Mouse (Mus musculus): Measurements from ENCODE around the gene Olfr1245. TPM values are rescaled to one million over a fixed set of nuclear protein-coding genes. Genes with fewer than 3 reads are reported as not detected.
"Not testable (repeated sequence)": the region's sequence is repeated elsewhere in the genome, so short reads cannot be mapped to it uniquely, and the experiment has no call there.

The Olfr1245 gene
- polyA plus RNA-seq (2014; fragmentation: Nextera tagmentation; extraction: Ambion mirVana), result not detected in 2 replicates

GRCm38 (mm10) chr2:89578347-89578746 is at the start of gene Olfr1245:
Olfr1245 (minus strand) TSS chr2:89578447.
- H3K9me3 ChIP-seq (ENCODE audit: control insufficient read depth, low read length), result no peaks in the 10 kb centered on the region
- no peak within 1 kb of the TSS for H3K27ac ChIP-seq (ENCODE audit: low read depth, low read length)
- H3K4me1 ChIP-seq (ENCODE audit: control insufficient read depth, insufficient read depth, low read length), result no peaks in the 10 kb centered on the region
- no peaks in the 10 kb centered on the region for H3K36me3 ChIP-seq (ENCODE audit: control insufficient read depth, insufficient read depth, low read length)
- H3K4me3 ChIP-seq (ENCODE audit: low read depth, low read length), result no peak within 1 kb of the TSS
- no peak for ATAC-seq (ENCODE audit: low read depth)
- no peaks in the 10 kb centered on the region for H3K27me3 ChIP-seq (ENCODE audit: control insufficient read depth, insufficient read depth, low read length)
- WGBS, result 90% methylated on average over 1 of the region's 1 CpGs
- no peak within 1 kb of the TSS for H3K4me2 ChIP-seq (ENCODE audit: low read depth, low read length)
- no peak within 1 kb of the TSS for H3K9ac ChIP-seq (replicated peaks; ENCODE audit: low read depth, low read length)

DNA sequence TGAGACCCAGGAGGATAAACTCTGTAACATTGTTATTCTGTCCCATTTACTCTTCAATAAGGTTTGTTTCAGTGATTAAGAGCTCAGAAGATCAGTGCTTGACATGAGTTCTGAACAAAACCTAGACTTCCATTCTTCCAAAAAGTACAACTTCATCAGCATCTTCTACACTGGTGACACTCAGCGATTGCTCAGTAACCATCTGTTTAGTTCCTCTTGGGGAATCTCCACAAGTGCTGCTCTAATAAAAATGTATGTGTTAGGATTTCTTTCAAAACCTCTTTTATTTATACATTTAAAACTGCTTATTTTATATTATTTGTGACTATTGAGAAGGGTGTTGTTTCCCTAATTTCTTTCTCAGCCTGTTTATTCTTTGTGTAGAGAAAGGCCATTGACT is 39.9 kb upstream of the Olfr1245 start, which contains the start of gene Olfr1248:
Olfr1248 (minus strand) TSS at position 101 of the 400 bp plus-strand sequence.
- H3K9me3 ChIP-seq (ENCODE audit: control insufficient read depth, low read length); ATAC-seq (ENCODE audit: low read depth); H3K9ac ChIP-seq (replicated peaks; ENCODE audit: low read depth, low read length); H3K36me3 ChIP-seq (ENCODE audit: control insufficient read depth, insufficient read depth, low read length); H3K27me3 ChIP-seq (ENCODE audit: control insufficient read depth, insufficient read depth, low read length); H3K4me2 ChIP-seq (ENCODE audit: low read depth, low read length); H3K4me3 ChIP-seq (ENCODE audit: low read depth, low read length); H3K27ac ChIP-seq (ENCODE audit: low read depth, low read length); H3K4me1 ChIP-seq (ENCODE audit: control insufficient read depth, insufficient read depth, low read length): not testable (repeated sequence)
- WGBS, result 96% methylated on average over 1 of the region's 1 CpGs

- no peak within 1 kb of the TSS for H3K4me3 ChIP-seq (ENCODE audit: low read depth, low read length)
- WGBS, result 94% methylated on average over 2 of the region's 2 CpGs
- no peaks in the 10 kb centered on the region for H3K9me3 ChIP-seq (ENCODE audit: control insufficient read depth, low read length)
- ATAC-seq (ENCODE audit: low read depth), result no peak
- no peak within 1 kb of the TSS for H3K27ac ChIP-seq (ENCODE audit: low read depth, low read length)
- no peaks in the 10 kb centered on the region for H3K4me1 ChIP-seq (ENCODE audit: control insufficient read depth, insufficient read depth, low read length)
- H3K9ac ChIP-seq (replicated peaks; ENCODE audit: low read depth, low read length), result no peak within 1 kb of the TSS
- no peaks in the 10 kb centered on the region for H3K27me3 ChIP-seq (ENCODE audit: control insufficient read depth, insufficient read depth, low read length)
- H3K4me2 ChIP-seq (ENCODE audit: low read depth, low read length), result no peak within 1 kb of the TSS
- H3K36me3 ChIP-seq (ENCODE audit: control insufficient read depth, insufficient read depth, low read length), result no peaks in the 10 kb centered on the region
Observed at GRCm38 (mm10) chr2:89614030-89614429, 35.8 kb upstream of the Olfr1245 start, which contains the start of gene Olfr1247. Olfr1247 (minus strand) TSS chr2:89614130.

DNA sequence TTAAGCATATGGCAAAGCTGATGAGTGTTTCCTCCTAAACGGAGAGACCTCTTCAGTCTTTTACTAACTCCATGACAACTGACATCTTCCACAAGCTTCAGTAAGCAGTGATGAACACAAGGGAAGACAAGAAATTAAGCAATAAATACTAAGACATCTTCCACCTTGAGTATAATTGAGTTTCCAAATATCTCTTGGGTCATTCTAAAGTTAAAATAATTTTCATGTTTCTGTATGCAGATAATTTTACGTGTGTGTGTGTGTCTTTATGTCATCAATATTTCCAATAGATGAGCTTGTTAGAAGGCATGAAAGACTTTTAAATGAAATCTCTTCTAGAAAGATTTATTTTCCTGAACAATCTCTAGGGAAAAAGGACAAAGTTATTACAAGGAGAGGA is 14.8 kb upstream of the Olfr1245 start, which contains the start of gene Olfr1246:
Olfr1246 (minus strand) TSS at position 101 of the 400 bp plus-strand sequence.
- Histone ChIP-seq H3K36me3 (ENCODE audit: control insufficient read depth, insufficient read depth, low read length) (no peaks in the 10 kb centered on the region), H3K4me2 (ENCODE audit: low read depth, low read length) (no peak within 1 kb of the TSS), H3K9me3 (ENCODE audit: control insufficient read depth, low read length) (no peaks in the 10 kb centered on the region), H3K27ac (ENCODE audit: low read depth, low read length) (no peak within 1 kb of the TSS), H3K4me1 (ENCODE audit: control insufficient read depth, insufficient read depth, low read length) (no peaks in the 10 kb centered on the region), H3K4me3 (ENCODE audit: low read depth, low read length) (no peak within 1 kb of the TSS), H3K9ac (replicated peaks; ENCODE audit: low read depth, low read length) (no peak within 1 kb of the TSS), H3K27me3 (ENCODE audit: control insufficient read depth, insufficient read depth, low read length) (no peaks in the 10 kb centered on the region)
- no peak for ATAC-seq (ENCODE audit: low read depth)
- WGBS, result 88% methylated on average over 2 of the region's 2 CpGs

- H3K36me3 ChIP-seq (ENCODE audit: control insufficient read depth, insufficient read depth, low read length); H3K27me3 ChIP-seq (ENCODE audit: control insufficient read depth, insufficient read depth, low read length); H3K4me2 ChIP-seq (ENCODE audit: low read depth, low read length); H3K9me3 ChIP-seq (ENCODE audit: control insufficient read depth, low read length); H3K27ac ChIP-seq (ENCODE audit: low read depth, low read length); ATAC-seq (ENCODE audit: low read depth); H3K4me3 ChIP-seq (ENCODE audit: low read depth, low read length); H3K9ac ChIP-seq (replicated peaks; ENCODE audit: low read depth, low read length); H3K4me1 ChIP-seq (ENCODE audit: control insufficient read depth, insufficient read depth, low read length): not testable (repeated sequence)
- WGBS, result 53% methylated on average over 2 of the region's 2 CpGs
Observed at GRCm38 (mm10) chr2:89562706-89563105, 15.5 kb downstream of the Olfr1245 start.

DNA sequence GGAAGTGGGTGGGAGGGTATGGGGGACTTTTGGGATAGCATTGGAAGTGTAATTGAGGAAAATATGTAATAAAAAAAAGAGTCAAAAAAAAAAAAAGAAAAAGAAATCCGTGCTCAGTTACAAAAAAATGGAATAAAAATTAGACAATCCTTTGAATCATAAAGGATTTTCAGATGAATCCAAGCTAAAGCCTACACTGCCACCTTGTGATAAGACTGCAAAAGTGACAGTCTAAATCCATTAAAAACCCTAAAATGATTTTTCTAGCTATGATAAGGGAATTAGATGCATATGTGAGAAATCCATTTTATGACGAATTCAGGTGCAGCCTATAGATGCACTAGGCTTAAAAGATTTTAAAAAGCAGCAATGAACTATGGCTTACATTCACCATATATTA is 33.7 kb downstream of the Olfr1245 start:
- ATAC-seq (ENCODE audit: low read depth), result no peak
- no peaks in the 10 kb centered on the region for H3K9me3 ChIP-seq (ENCODE audit: control insufficient read depth, low read length)
- H3K4me1 ChIP-seq (ENCODE audit: control insufficient read depth, insufficient read depth, low read length), result no peaks in the 10 kb centered on the region
- H3K27me3 ChIP-seq (ENCODE audit: control insufficient read depth, insufficient read depth, low read length), result no peaks in the 10 kb centered on the region
- H3K9ac ChIP-seq (replicated peaks; ENCODE audit: low read depth, low read length), result no peak overlapping the region
- H3K36me3 ChIP-seq (ENCODE audit: control insufficient read depth, insufficient read depth, low read length), result no peaks in the 10 kb centered on the region
- 60% methylated on average over 2 of the region's 2 CpGs for WGBS
- no peak overlapping the region for H3K4me2 ChIP-seq (ENCODE audit: low read depth, low read length)
- no peak overlapping the region for H3K27ac ChIP-seq (ENCODE audit: low read depth, low read length)
- H3K4me3 ChIP-seq (ENCODE audit: low read depth, low read length), result no peak overlapping the region

DNA sequence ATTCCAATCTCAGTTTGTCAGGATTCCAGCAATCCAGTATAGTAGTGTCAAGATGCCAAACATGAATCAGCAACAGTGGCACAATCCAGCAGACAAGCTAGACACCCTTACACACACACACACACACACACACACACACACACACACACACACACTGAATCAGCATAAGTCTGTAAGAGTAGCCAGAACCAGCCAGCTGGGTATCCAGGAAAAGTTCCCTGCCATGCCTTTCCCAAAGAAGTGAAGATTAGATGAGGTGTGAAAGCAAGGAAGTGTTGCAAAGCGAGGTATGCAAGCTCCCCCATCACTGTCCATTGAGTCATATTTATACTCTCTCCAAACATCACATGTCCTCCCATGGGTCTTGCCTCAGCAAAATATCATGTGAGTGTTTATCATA is 38.3 kb downstream of the Olfr1245 start:
- Histone ChIP-seq H3K4me3 (ENCODE audit: low read depth, low read length) (no peak overlapping the region), H3K9me3 (ENCODE audit: control insufficient read depth, low read length) (no peaks in the 10 kb centered on the region), H3K27ac (ENCODE audit: low read depth, low read length) (no peak overlapping the region), H3K27me3 (ENCODE audit: control insufficient read depth, insufficient read depth, low read length) (no peaks in the 10 kb centered on the region), H3K9ac (replicated peaks; ENCODE audit: low read depth, low read length) (no peak overlapping the region), H3K36me3 (ENCODE audit: control insufficient read depth, insufficient read depth, low read length) (no peaks in the 10 kb centered on the region), H3K4me1 (ENCODE audit: control insufficient read depth, insufficient read depth, low read length) (no peaks in the 10 kb centered on the region), H3K4me2 (ENCODE audit: low read depth, low read length) (no peak overlapping the region)
- WGBS, result 78% methylated on average over 1 of the region's 1 CpGs
- ATAC-seq (ENCODE audit: low read depth), result no peak

DNA sequence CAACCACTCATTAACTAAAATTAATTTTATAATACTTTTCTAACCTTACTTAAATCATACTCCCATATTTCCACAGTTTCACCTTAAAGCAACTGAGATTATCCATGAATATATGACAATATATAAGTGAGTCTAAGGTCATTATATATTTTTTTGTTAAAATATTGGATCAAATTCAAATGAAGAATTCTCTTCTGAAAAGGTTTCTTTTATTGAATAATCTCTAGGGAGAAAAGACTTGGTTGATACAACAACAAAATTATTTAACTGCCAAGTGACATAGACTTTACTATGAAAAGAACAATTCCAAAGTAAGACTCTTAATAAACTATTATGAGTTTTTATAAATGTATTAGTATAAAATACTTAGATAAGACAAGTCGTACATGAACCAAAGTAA is 46.9 kb downstream of the Olfr1245 start, which contains the start of gene Olfr1243:
Olfr1243 (minus strand) TSS at position 101 of the 400 bp plus-strand sequence.
- Histone ChIP-seq H3K4me2 (ENCODE audit: low read depth, low read length) (no peak within 1 kb of the TSS), H3K27me3 (ENCODE audit: control insufficient read depth, insufficient read depth, low read length) (no peaks in the 10 kb centered on the region), H3K36me3 (ENCODE audit: control insufficient read depth, insufficient read depth, low read length) (no peaks in the 10 kb centered on the region), H3K9me3 (ENCODE audit: control insufficient read depth, low read length) (no peaks in the 10 kb centered on the region), H3K9ac (replicated peaks; ENCODE audit: low read depth, low read length) (no peak within 1 kb of the TSS), H3K4me3 (ENCODE audit: low read depth, low read length) (no peak within 1 kb of the TSS), H3K27ac (ENCODE audit: low read depth, low read length) (no peak within 1 kb of the TSS), H3K4me1 (ENCODE audit: control insufficient read depth, insufficient read depth, low read length) (no peaks in the 10 kb centered on the region)
- ATAC-seq (ENCODE audit: low read depth), result no peak
- WGBS, result 93% methylated on average over 1 of the region's 1 CpGs

Data from neural tube, embryonic 14.5 days (tissue).